Mouse (Mus musculus) stomach, embryonic 14.5 days (tissue): Measurements from ENCODE around the gene Tspear. TPM values are rescaled to one million over a fixed set of nuclear protein-coding genes. Genes with fewer than 3 reads are reported as not detected.
"Not testable (repeated sequence)": the region's sequence is repeated elsewhere in the genome, so short reads cannot be mapped to it uniquely, and the experiment has no call there.

ENCODE experiments used
- ATAC-seq: fragments of 200-750 bp; cut with Nextera tagmentation; 2 replicates; pipeline ENCODE4 v1.8.0; 2017; ENCODE audit warnings: low read depth, moderate TSS enrichment; ENCODE audit not compliant: insufficient number of reproducible peaks, insufficient read depth, low FRiP score
- H3K27ac ChIP-seq: fragments of 300-500 bp; sonication (generic); 2 replicates; pipeline ENCODE4 v1.5.1; 2014; ENCODE audit warnings: mild to moderate bottlenecking, low read length, moderate library complexity, mixed read lengths
- H3K27me3 ChIP-seq: fragments of 300-500 bp; sonication (generic); 2 replicates; pipeline ENCODE4 v1.6.1; 2014; ENCODE audit warnings: low read length, control low read depth, mixed read lengths; ENCODE audit not compliant: control insufficient read depth, insufficient read depth
- H3K36me3 ChIP-seq: fragments of 300-500 bp; sonication (generic); 2 replicates; pipeline ENCODE4 v1.6.1; 2014; ENCODE audit warnings: mild to moderate bottlenecking, control low read depth, low read length, moderate library complexity, mixed read lengths; ENCODE audit not compliant: control insufficient read depth, insufficient read depth
- H3K4me1 ChIP-seq: fragments of 300-500 bp; sonication (generic); 2 replicates; pipeline ENCODE4 v1.6.1; 2014; ENCODE audit warnings: low read length, control low read depth, mixed read lengths; ENCODE audit not compliant: control insufficient read depth, insufficient read depth
- H3K4me2 ChIP-seq: fragments of 300-500 bp; sonication (generic); replicated peaks from 2 replicates; pipeline ENCODE4 v1.6.1; 2014; ENCODE audit warnings: low read depth, low read length, control low read depth
- H3K4me3 ChIP-seq: fragments of 300-500 bp; sonication (generic); 2 replicates; pipeline ENCODE4 v1.5.1; 2014; ENCODE audit warnings: low read depth, low read length, control low read depth
- H3K9ac ChIP-seq: fragments of 300-500 bp; sonication (generic); replicated peaks from 2 replicates; pipeline ENCODE4 v1.6.1; 2014; ENCODE audit warnings: low read depth, mild to moderate bottlenecking, control low read depth, low read length, moderate library complexity, mixed read lengths
- H3K9me3 ChIP-seq: fragments of 300-500 bp; sonication (generic); 2 replicates; pipeline ENCODE4 v1.6.1; 2016; ENCODE audit warnings: low read depth, low read length, control low read depth; ENCODE audit not compliant: control insufficient read depth
- WGBS: fragments of 180-500 bp; shearing (Covaris S2); extraction: QIAGEN DNeasy Blood & Tissue Kit; methylation state at CpG from one replicate; pipeline ENCODE4 v1.1.7; 2014; 5-methylcytosine and 5-hydroxymethylcytosine counted together
- polyA plus RNA-seq: library from polyadenylated mRNA; unstranded; fragments of >200 nt; fragmentation: Nextera tagmentation; extraction: Ambion mirVana; gene quantifications from 2 replicates; pipeline ENCODE4 v1.2.1, GENCODE M21; 2014

The Tspear gene
- polyA plus RNA-seq, 1 experiment from 2014 or later: 0.71 TPM

DNA sequence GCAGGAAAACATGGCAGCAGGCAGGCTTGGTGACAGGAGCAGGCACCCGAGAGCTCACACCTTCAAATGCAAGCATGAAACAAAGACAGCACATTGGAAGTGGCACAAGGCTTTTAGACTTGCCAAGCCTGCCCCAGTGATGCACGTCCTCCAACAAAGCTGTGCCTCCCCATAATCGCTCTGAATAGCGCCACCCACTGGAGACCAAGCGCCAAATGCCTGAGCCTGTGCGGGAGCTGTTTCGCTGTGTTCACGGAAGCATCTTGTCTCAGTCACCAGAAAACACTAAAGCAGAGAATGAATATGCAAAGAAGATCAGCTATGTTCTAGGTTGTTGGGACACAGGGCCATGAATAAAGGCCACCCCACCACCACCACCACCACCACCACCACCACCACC lies 38.5 kb downstream of the Tspear start:
- ATAC-seq: no peak
- H3K36me3 ChIP-seq: no peaks in the 10 kb centered on the region
- 76% methylated on average over 8 of the region's 8 CpGs for WGBS
- H3K9ac ChIP-seq: no peak overlapping the region
- no peaks in the 10 kb centered on the region for H3K9me3 ChIP-seq
- H3K4me2 ChIP-seq: no peak overlapping the region
- H3K4me3 ChIP-seq: no peak overlapping the region
- no peaks in the 10 kb centered on the region for H3K27me3 ChIP-seq
- H3K27ac ChIP-seq: no peak overlapping the region
- no peaks in the 10 kb centered on the region for H3K4me1 ChIP-seq

- H3K4me1 ChIP-seq: no peaks in the 10 kb centered on the region
- H3K27me3 ChIP-seq: no peaks in the 10 kb centered on the region
- no peak within 1 kb of the TSS for H3K4me2 ChIP-seq
- no peak within 1 kb of the TSS for H3K9ac ChIP-seq
- 34% methylated on average over 3 of the region's 3 CpGs for WGBS
- H3K27ac ChIP-seq: no peak within 1 kb of the TSS
- ATAC-seq: no peak
- H3K36me3 ChIP-seq: no peaks in the 10 kb centered on the region
- no peaks in the 10 kb centered on the region for H3K9me3 ChIP-seq
- H3K4me3 ChIP-seq: no peak within 1 kb of the TSS
Measured at GRCm38 (mm10) chr10:77726186-77726585, 39.8 kb downstream of the Tspear start, which contains the start of gene Gm10100. Gm10100 (plus strand) TSS chr10:77726486.

- no peak overlapping the region for H3K4me3 ChIP-seq
- WGBS: 58% methylated on average over 4 of the region's 4 CpGs
- no peaks in the 10 kb centered on the region for H3K4me1 ChIP-seq
- no peaks in the 10 kb centered on the region for H3K27me3 ChIP-seq
- H3K27ac ChIP-seq: no peak overlapping the region
- no peak overlapping the region for H3K9ac ChIP-seq
- no peaks in the 10 kb centered on the region for H3K9me3 ChIP-seq
- no peak overlapping the region for H3K4me2 ChIP-seq
- no peak for ATAC-seq
- H3K36me3 ChIP-seq: no peaks in the 10 kb centered on the region
Measured at GRCm38 (mm10) chr10:77728280-77728679, 41.9 kb downstream of the Tspear start.

DNA sequence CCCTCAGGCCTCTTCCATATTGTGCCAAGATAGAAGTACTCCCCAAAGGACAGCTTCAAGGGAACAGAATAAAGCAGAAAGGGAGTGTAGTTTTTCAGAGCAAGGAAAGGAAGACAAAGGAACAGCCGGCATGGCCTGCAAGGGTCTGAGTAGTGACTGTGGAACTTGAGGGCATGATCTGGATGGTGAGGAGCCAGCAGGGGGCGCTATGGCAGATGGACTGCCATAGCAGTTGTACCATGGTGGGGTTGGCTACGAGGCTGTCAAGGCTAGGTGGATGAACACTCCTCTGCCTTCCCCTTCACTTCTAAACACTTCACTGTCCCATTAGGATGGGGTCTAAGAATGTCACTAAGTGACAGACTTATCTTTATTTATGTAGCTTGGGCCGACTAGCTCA lies 42.9 kb downstream of the Tspear start:
- no peak overlapping the region for H3K27ac ChIP-seq
- no peaks in the 10 kb centered on the region for H3K9me3 ChIP-seq
- WGBS: 43% methylated on average over 4 of the region's 4 CpGs
- no peak overlapping the region for H3K4me3 ChIP-seq
- no peak for ATAC-seq
- no peaks in the 10 kb centered on the region for H3K27me3 ChIP-seq
- H3K4me1 ChIP-seq: no peaks in the 10 kb centered on the region
- no peak overlapping the region for H3K4me2 ChIP-seq
- no peaks in the 10 kb centered on the region for H3K36me3 ChIP-seq
- no peak overlapping the region for H3K9ac ChIP-seq

DNA sequence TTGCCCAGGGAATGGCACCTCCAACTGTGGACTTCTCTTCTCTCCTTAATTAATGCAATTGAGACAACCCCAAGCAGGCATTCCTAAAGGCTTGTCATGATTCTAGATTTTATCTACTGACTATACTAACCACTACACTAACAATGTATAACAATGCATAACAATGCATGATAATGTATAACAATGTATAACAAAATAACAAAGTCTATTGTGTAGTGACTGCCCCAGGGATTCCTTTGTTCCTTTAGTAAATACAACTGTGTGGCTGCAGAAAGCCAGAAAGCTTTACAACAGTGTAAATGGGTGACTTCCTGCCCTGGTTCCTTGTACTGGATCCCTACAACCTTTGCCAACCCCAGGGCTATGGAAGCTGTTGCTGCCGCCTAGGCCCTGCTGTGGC lies 49.6 kb downstream of the Tspear start:
- peaks cover 7% of the 10 kb centered on the region; the same call in 1 of the 2 replicates for H3K9me3 ChIP-seq
- H3K9ac ChIP-seq: no peak overlapping the region
- no peak overlapping the region for H3K27ac ChIP-seq
- no peaks in the 10 kb centered on the region for H3K4me1 ChIP-seq
- no peak overlapping the region for H3K4me2 ChIP-seq
- WGBS: 92% methylated on average over 1 of the region's 1 CpGs
- ATAC-seq: no peak
- no peaks in the 10 kb centered on the region for H3K27me3 ChIP-seq
- no peak overlapping the region for H3K4me3 ChIP-seq
- no peaks in the 10 kb centered on the region for H3K36me3 ChIP-seq

GRCm38 (mm10) chr10:77738929-77739328 lies 52.6 kb downstream of the Tspear start:
- H3K27me3 ChIP-seq: no peaks in the 10 kb centered on the region
- WGBS: 90% methylated on average over 4 of the region's 4 CpGs
- no peak overlapping the region for H3K9ac ChIP-seq
- no peak for ATAC-seq
- no peaks in the 10 kb centered on the region for H3K36me3 ChIP-seq
- H3K4me1 ChIP-seq: no peaks in the 10 kb centered on the region
- H3K4me3 ChIP-seq: no peak overlapping the region
- no peak overlapping the region for H3K27ac ChIP-seq
- no peak overlapping the region for H3K4me2 ChIP-seq
- H3K9me3 ChIP-seq: peaks cover 7% of the 10 kb centered on the region; the same call in 1 of the 2 replicates

- ATAC-seq, H3K4me3 ChIP-seq, H3K27ac ChIP-seq, H3K36me3 ChIP-seq, H3K4me2 ChIP-seq, H3K27me3 ChIP-seq, H3K4me1 ChIP-seq, H3K9ac ChIP-seq, H3K9me3 ChIP-seq: not testable (repeated sequence)
- WGBS: 55% methylated on average over 4 of the region's 5 CpGs
Measured at GRCm38 (mm10) chr10:77741924-77742688, 55.7 kb downstream of the Tspear start, which contains the start of gene Gm18596. Gm18596 (minus strand) TSS chr10:77742638.

DNA sequence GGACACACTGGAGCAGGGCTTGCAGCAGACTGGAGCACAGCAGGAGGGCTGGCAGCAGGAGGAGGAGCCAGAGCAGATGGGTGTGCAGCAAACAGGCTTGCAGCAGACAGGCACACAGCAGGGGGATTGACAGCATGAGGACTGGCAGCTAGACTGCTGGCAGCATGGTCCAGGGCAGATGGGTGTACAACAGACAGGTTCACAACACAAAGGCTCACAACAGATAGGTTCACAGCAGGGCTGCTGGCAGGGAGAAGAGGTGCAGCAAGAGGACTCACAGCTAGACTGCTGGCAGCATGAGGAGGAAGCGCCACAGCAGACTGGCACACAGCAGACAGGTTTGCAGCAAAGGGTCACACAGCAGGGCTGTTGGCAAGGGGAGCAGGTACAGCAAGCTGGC lies 64.3 kb downstream of the Tspear start:
- H3K4me1 ChIP-seq, H3K9ac ChIP-seq, H3K27ac ChIP-seq, H3K4me3 ChIP-seq, ATAC-seq, H3K9me3 ChIP-seq, H3K27me3 ChIP-seq, H3K4me2 ChIP-seq, H3K36me3 ChIP-seq: not testable (repeated sequence)
- 79% methylated on average over 1 of the region's 1 CpGs for WGBS

- H3K9ac ChIP-seq, H3K27ac ChIP-seq, H3K27me3 ChIP-seq, H3K4me3 ChIP-seq, ATAC-seq, H3K9me3 ChIP-seq, H3K4me1 ChIP-seq, H3K36me3 ChIP-seq, H3K4me2 ChIP-seq: not testable (repeated sequence)
- 40% methylated on average over 1 of the region's 1 CpGs for WGBS
Measured at GRCm38 (mm10) chr10:77751254-77751653, 64.9 kb downstream of the Tspear start, which contains the start of gene Gm9736. Gm9736 (minus strand) TSS chr10:77751354.
